Mouse (Mus musculus) kidney, embryonic 15.5 days (tissue): ENCODE data around the gene F8. TPM values are rescaled to one million over a fixed set of nuclear protein-coding genes. Genes with fewer than 3 reads are reported as not detected.

ENCODE experiments used
- ATAC-seq: fragments of 200-750 bp; cut with Nextera tagmentation; replicated peaks from 2 replicates; pipeline ENCODE4 v1.8.0; 2017; ENCODE audit warnings: moderate TSS enrichment; ENCODE audit not compliant: low FRiP score
- H3K27ac ChIP-seq: fragments of 300-500 bp; sonication (generic); 2 replicates; pipeline ENCODE4 v1.5.1; 2015; ENCODE audit warnings: mild to moderate bottlenecking, inconsistent platforms
- H3K27me3 ChIP-seq: fragments of 300-500 bp; sonication (generic); 2 replicates; pipeline ENCODE4 v1.6.1; 2015; ENCODE audit warnings: inconsistent platforms
- H3K36me3 ChIP-seq: fragments of 300-500 bp; sonication (generic); 2 replicates; pipeline ENCODE4 v1.6.1; 2015; ENCODE audit warnings: inconsistent platforms
- H3K4me1 ChIP-seq: fragments of 300-500 bp; sonication (generic); 2 replicates; pipeline ENCODE4 v1.6.1; 2015; ENCODE audit warnings: inconsistent platforms
- H3K4me2 ChIP-seq: fragments of 300-500 bp; sonication (generic); 2 replicates; pipeline ENCODE4 v1.6.1; 2015; ENCODE audit warnings: moderate library complexity, mild to moderate bottlenecking, inconsistent platforms
- H3K4me3 ChIP-seq: fragments of 300-500 bp; sonication (generic); replicated peaks from 2 replicates; pipeline ENCODE4 v1.5.1; 2015; ENCODE audit warnings: mild to moderate bottlenecking, inconsistent platforms
- H3K9ac ChIP-seq: fragments of 300-500 bp; sonication (generic); 2 replicates; pipeline ENCODE4 v1.6.1; 2015; ENCODE audit warnings: mild to moderate bottlenecking, inconsistent platforms
- H3K9me3 ChIP-seq: fragments of 300-500 bp; sonication (generic); replicated peaks from 2 replicates; pipeline ENCODE4 v1.6.1; 2016; ENCODE audit warnings: inconsistent platforms
- WGBS: fragments of 180-500 bp; shearing (Covaris S2); methylation state at CpG from one replicate; pipeline ENCODE4 v1.1.7; 2015; ENCODE audit warnings: mixed read lengths; 5-methylcytosine and 5-hydroxymethylcytosine counted together
- polyA plus RNA-seq: library from polyadenylated mRNA; unstranded; fragments of >200 nt; fragmentation: Nextera tagmentation; extraction: Ambion mirVana; gene quantifications from 2 replicates; pipeline ENCODE4 v1.2.1, GENCODE M21; 2015

The F8 gene
- polyA plus RNA-seq: 2.9 and 3.4 TPM in 2 replicates

DNA sequence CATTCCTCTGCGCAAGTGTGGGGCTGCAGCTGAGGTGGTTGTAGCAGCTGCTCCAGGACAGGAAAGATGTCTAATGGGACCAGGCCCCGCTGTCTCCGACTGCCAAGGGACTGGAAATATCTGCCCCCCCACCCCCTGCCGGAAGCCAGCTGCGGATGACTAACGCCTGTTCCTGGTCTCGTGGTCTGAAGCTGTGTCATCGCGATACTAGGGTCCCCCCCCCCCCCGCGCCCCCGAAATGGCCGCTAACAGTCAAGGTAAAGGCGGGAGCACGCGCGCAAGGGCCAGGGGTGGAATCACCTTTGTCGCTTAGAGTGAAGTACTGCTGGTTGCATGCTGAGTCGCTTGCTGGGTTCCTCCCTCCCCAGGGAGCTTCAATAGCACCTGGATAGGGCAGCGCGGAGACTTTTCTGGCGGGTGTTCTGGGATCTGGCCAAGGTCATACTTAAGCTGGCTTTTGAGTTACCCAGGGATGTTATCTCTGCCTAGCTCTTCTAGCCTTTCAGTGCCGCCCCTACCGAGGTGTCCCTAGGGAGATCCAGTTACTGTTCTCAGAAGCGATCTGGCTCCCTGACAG, at the start of gene F8, which contains the start of gene Fundc2:
F8 (minus strand) TSS at position 421 of the 577 bp plus-strand sequence.
Fundc2 (plus strand) TSS at position 205 of the 577 bp plus-strand sequence.
- peak within 1 kb of the TSS; percentile 51 for H3K4me2 ChIP-seq
- no peaks in the 10 kb centered on the region for H3K36me3 ChIP-seq
- peak within 1 kb of the TSS; percentile 86 for H3K27ac ChIP-seq
- peak within 1 kb of the TSS; percentile 44; the same call in 1 of the 2 replicates for H3K9ac ChIP-seq
- H3K4me1 ChIP-seq: no peaks in the 10 kb centered on the region
- peak within 1 kb of the TSS; percentile 55 for H3K4me3 ChIP-seq
- no peaks in the 10 kb centered on the region for H3K9me3 ChIP-seq
- H3K27me3 ChIP-seq: no peaks in the 10 kb centered on the region
- peak; percentile 96 for ATAC-seq
- WGBS: 18% methylated on average over 15 of the region's 25 CpGs

DNA sequence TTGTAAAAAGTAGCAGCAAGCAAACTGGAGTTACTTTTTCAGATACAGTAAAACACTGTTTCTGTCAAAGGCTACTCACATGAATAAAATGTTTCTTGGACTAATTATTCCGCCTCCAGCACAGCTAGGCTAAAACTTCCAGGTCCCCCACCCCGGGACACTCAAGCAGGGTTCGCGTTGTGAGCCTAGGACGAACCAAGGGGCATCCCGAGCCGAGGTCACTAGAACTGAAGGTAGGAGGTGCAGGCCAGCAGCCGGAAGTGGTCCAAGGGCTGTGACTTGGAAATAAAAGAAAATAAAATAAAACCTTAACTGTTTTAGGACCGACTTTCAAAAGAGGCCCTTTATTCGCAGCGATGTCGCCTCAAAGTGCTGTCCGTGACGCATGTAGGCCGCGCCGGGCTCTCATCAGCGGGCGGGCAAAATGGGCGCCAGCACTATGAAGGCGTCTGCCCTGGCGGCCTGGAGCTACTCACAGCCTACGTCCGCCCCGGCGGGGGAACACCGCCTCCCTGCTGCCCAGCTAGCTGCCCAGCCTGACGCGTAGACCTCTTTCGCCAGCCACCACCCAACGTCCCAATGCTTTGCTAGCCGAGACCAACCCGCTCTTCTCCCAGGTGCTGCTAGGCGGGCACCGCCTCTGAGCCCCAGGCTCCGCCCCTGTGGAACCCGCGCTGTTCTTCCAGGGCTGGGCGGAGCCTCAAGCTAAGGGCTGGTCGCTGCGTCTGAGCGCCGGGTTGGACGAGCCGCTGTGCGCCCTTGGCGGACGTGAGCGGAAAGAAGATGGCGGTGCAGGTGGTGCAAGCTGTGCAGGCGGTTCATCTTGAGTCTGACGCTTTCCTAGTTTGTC, 33.7 kb upstream of the F8 start, which contains the start of the genes Cmc4, Mtcp1 and Brcc3:
Cmc4 (minus strand) TSS at position 649 of the 850 bp plus-strand sequence.
Mtcp1 (minus strand) TSS at position 653 of the 850 bp plus-strand sequence.
Brcc3 (plus strand) TSS at position 693 of the 850 bp plus-strand sequence.
- Histone ChIP-seq H3K4me2 (peak within 1 kb of the TSS; percentile 51), H3K9ac (peak within 1 kb of the TSS; percentile 52), H3K27me3 (no peaks in the 10 kb centered on the region), H3K27ac (peak within 1 kb of the TSS; percentile 91), H3K4me3 (peak within 1 kb of the TSS; percentile 58), H3K36me3 (0 out of 2 replicates have a peak, but pooled peaks cover 3% of the 10 kb centered on the region), H3K4me1 (no peaks in the 10 kb centered on the region), H3K9me3 (no peaks in the 10 kb centered on the region)
- 19% methylated on average over 52 of the region's 52 CpGs for WGBS
- peak; percentile 99 for ATAC-seq

- no peak overlapping the region for H3K27ac ChIP-seq
- H3K9ac ChIP-seq: no peak overlapping the region
- H3K4me2 ChIP-seq: no peak overlapping the region
- no peaks in the 10 kb centered on the region for H3K36me3 ChIP-seq
- ATAC-seq: no peak
- no peak overlapping the region for H3K4me3 ChIP-seq
- H3K9me3 ChIP-seq: no peaks in the 10 kb centered on the region
- no peaks in the 10 kb centered on the region for H3K4me1 ChIP-seq
- no peaks in the 10 kb centered on the region for H3K27me3 ChIP-seq
- WGBS: 86% methylated on average over 1 of the region's 1 CpGs
Measured at GRCm38 (mm10) chrX:75409711-75410110, 27.3 kb upstream of the F8 start.

GRCm38 (mm10) chrX:75403350-75403749, 20.9 kb upstream of the F8 start:
- ATAC-seq: no peak
- no peak overlapping the region for H3K27ac ChIP-seq
- no peaks in the 10 kb centered on the region for H3K9me3 ChIP-seq
- H3K4me2 ChIP-seq: no peak overlapping the region
- no peak overlapping the region for H3K4me3 ChIP-seq
- 0 out of 2 replicates have a peak, but pooled peaks cover 6% of the 10 kb centered on the region for H3K36me3 ChIP-seq
- no peaks in the 10 kb centered on the region for H3K27me3 ChIP-seq
- no peaks in the 10 kb centered on the region for H3K4me1 ChIP-seq
- no peak overlapping the region for H3K9ac ChIP-seq

DNA sequence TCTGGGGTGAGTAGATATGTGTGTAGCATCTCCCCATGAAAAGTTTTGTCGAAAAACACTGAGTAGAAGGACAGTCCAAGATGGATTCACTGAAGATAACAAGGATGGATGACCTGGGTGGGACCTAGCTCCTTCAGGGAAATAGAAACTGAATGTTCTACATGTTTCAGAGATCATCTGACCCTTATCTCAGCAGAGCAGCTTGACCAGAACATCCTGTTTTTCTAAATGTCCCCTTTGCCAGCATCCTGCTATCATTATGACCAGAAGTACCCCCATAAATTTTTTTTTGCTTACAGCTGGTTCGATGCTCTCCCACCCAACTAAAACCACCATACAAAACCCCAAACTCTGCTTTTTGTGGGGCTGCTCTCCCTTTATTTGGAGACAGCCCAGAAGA, 20.3 kb upstream of the F8 start:
- 62% methylated on average over 2 of the region's 2 CpGs for WGBS

DNA sequence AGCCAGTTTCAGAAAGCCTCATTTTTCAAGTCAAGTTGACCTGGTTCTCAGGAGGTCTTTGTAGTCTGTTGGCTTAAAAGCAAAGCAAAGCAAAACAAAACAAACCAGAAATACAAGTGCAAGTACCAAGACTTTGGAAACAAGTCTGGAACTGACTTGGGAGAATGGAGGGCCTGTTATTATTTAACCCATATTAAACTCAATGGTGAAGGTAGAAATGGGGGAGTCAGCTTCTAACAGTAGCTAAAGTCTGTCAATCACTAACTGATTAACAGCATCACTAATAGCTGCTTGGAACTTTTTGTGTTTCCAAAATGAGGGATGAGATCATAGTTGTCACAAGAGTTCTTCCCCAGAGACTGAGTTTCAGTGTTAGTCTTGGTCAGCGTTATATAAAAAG, 17.1 kb upstream of the F8 start:
- H3K9me3 ChIP-seq: no peaks in the 10 kb centered on the region
- no peak overlapping the region for H3K27ac ChIP-seq
- H3K4me1 ChIP-seq: no peaks in the 10 kb centered on the region
- no peak for ATAC-seq
- no peak overlapping the region for H3K4me3 ChIP-seq
- no peak overlapping the region for H3K4me2 ChIP-seq
- H3K27me3 ChIP-seq: no peaks in the 10 kb centered on the region
- H3K36me3 ChIP-seq: peaks cover 11% of the 10 kb centered on the region; the same call in 1 of the 2 replicates
- 89% methylated on average over 1 of the region's 1 CpGs for WGBS
- no peak overlapping the region for H3K9ac ChIP-seq

More for the DNA sequence above, 20.3 kb upstream of the F8 start:
- Histone ChIP-seq H3K27ac (no peak overlapping the region), H3K9ac (no peak overlapping the region), H3K27me3 (no peaks in the 10 kb centered on the region), H3K9me3 (no peaks in the 10 kb centered on the region), H3K4me1 (no peaks in the 10 kb centered on the region), H3K36me3 (0 out of 2 replicates have a peak, but pooled peaks cover 6% of the 10 kb centered on the region), H3K4me3 (no peak overlapping the region), H3K4me2 (no peak overlapping the region)
- no peak for ATAC-seq

DNA sequence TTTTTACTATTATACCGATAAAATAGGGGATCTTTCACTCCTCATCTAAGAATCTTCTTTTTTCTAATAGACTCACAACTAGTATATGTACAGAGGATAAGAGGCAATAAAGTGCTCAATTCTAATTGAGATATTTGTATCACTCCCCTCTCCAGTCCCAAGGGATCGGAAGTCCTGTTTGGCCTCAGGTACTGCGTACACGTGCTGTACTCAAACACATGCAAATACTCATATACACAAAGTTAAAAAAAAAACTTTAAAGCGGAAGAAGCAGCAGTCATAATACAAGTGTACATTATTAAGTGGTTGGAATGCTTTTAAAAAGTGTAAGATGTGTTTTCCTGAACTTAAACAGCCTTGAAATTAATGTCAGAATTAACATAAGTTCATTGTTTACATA, 716 bp downstream of the F8 start:
- WGBS: 57% methylated on average over 5 of the region's 5 CpGs
- ATAC-seq: no peak
- Histone ChIP-seq H3K9me3 (no peaks in the 10 kb centered on the region), H3K4me2 (peak overlapping the region; percentile 51), H3K4me3 (peak overlapping the region; percentile 55), H3K36me3 (no peaks in the 10 kb centered on the region), H3K9ac (no peak overlapping the region), H3K27me3 (no peaks in the 10 kb centered on the region), H3K27ac (peak overlapping the region; percentile 86; the same call in 1 of the 2 replicates), H3K4me1 (no peaks in the 10 kb centered on the region)

GRCm38 (mm10) chrX:75381176-75381575, 1.2 kb downstream of the F8 start:
- H3K9ac ChIP-seq: no peak overlapping the region
- H3K4me2 ChIP-seq: no peak overlapping the region
- H3K9me3 ChIP-seq: no peaks in the 10 kb centered on the region
- H3K4me1 ChIP-seq: no peaks in the 10 kb centered on the region
- H3K36me3 ChIP-seq: no peaks in the 10 kb centered on the region
- 82% methylated on average over 1 of the region's 1 CpGs for WGBS
- H3K27me3 ChIP-seq: no peaks in the 10 kb centered on the region
- H3K4me3 ChIP-seq: no peak overlapping the region
- H3K27ac ChIP-seq: no peak overlapping the region
- ATAC-seq: no peak

DNA sequence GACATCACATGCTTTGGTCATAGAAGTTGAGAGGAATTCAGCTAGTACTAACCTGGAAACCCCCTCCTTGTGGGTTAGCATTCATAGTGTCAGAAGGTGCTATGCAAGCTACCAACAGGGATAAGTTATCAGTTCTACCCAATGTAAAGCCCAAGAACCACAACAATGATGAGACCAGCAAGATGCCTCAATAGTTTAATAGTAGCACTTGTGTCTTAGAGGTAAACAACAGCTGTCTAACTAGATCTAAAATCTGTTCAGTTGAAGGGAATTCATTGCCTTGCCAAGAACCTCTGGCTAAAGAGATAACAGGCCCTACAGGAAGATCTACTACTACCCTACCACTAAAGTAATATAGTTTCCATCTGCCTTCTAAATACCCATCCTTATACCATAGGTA, 5.6 kb downstream of the F8 start:
- Histone ChIP-seq H3K9me3 (no peaks in the 10 kb centered on the region), H3K4me3 (no peak overlapping the region), H3K4me2 (no peak overlapping the region), H3K27ac (no peak overlapping the region), H3K36me3 (no peaks in the 10 kb centered on the region), H3K27me3 (no peaks in the 10 kb centered on the region), H3K4me1 (no peaks in the 10 kb centered on the region), H3K9ac (no peak overlapping the region)
- ATAC-seq: no peak

DNA sequence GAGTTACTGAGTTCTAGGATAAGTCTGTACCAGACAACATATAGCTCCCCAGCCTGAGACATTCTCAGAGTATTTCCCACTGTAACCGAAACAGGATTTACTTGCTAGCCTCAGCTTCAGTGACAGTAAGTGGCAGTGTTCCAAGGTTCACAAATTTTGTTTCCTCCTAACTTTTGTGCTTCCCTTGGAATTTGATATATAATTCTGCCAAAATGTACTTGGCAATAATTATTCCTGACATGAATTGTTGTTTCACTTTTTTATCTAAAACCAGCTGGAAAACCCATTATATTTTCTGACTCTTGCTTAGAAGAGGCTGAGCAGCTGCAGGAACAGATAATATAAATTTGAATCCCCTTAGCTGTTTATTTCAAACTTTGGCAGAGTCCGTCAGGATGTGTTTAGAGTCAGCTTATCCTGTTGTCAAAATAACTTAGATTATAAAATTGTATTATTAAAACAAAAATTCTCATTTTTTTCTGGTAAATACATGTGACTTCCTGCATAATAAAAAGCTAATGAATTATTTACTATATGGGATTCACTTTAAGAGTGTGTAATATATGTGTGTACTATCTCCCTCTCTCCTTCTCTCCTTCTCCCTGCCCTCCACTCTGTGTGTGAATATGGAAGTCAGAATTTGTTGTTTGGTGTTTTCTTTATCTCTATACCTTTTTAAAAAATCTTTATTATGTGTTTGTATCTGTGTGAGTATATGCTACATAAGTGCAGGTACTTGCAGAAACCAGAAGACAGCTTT, 9.6 kb downstream of the F8 start:
- ATAC-seq: no peak
- Histone ChIP-seq H3K36me3 (no peaks in the 10 kb centered on the region), H3K4me3 (no peak overlapping the region), H3K4me2 (no peak overlapping the region), H3K9me3 (no peaks in the 10 kb centered on the region), H3K27ac (no peak overlapping the region), H3K27me3 (no peaks in the 10 kb centered on the region), H3K9ac (no peak overlapping the region), H3K4me1 (no peaks in the 10 kb centered on the region)
- WGBS: 60% methylated on average over 2 of the region's 2 CpGs

DNA sequence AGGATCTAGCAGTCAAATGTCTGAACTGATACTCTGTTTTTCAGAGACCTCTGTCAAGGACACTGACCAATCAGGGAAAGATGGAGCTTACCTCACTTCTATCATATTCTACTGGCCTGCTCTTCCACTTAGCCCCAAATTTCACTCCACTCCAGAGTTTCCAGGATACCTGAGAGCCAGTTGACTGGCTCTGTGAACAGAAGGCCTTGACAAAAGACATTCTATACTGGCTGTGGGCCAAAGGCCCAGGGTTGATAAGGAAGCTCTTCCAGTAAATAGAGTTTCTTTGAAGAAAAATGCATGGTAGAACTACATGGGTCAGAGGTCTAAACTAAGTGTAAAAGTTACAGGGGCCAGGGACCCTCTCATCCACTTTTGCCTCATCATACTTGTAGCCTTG, 12.2 kb downstream of the F8 start:
- Histone ChIP-seq H3K4me3 (no peak overlapping the region), H3K9me3 (no peaks in the 10 kb centered on the region), H3K4me2 (no peak overlapping the region), H3K36me3 (no peaks in the 10 kb centered on the region), H3K9ac (no peak overlapping the region), H3K27ac (no peak overlapping the region), H3K27me3 (no peaks in the 10 kb centered on the region), H3K4me1 (no peaks in the 10 kb centered on the region)
- no peak for ATAC-seq

DNA sequence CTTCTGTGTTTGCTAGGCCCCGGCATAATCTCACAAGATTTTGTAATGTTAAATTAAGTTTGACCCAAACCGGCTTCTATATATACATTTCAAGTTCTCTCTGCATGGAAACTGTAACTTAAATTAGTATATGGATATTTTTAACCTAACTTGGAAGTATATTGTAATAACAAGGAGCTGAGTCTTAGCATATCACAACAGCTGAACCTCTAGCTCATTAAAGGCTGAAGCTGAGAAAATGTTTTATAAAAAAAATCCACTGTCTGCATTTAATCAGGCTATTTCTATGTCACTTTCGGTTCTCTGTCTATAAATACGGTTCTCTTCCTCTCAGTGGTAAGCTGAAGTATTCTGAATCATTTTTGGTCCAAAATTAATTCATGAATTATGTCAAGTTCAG, 58.9 kb downstream of the F8 start:
- H3K4me1 ChIP-seq: no peaks in the 10 kb centered on the region
- no peak for ATAC-seq
- 92% methylated on average over 4 of the region's 4 CpGs for WGBS

More for the DNA sequence above, 58.9 kb downstream of the F8 start:
- no peaks in the 10 kb centered on the region for H3K27me3 ChIP-seq
- H3K27ac ChIP-seq: no peak overlapping the region
- no peaks in the 10 kb centered on the region for H3K9me3 ChIP-seq
- no peak overlapping the region for H3K4me3 ChIP-seq
- no peaks in the 10 kb centered on the region for H3K36me3 ChIP-seq
- no peak overlapping the region for H3K4me2 ChIP-seq
- no peak overlapping the region for H3K9ac ChIP-seq
